Mouse (Mus musculus): Measurements from ENCODE around the gene Trim67. TPM values are rescaled to one million over a fixed set of nuclear protein-coding genes. Genes with fewer than 3 reads are reported as not detected.

Trim67 gene
- polyA plus RNA-seq, 1 experiment, result not detected

DNA sequence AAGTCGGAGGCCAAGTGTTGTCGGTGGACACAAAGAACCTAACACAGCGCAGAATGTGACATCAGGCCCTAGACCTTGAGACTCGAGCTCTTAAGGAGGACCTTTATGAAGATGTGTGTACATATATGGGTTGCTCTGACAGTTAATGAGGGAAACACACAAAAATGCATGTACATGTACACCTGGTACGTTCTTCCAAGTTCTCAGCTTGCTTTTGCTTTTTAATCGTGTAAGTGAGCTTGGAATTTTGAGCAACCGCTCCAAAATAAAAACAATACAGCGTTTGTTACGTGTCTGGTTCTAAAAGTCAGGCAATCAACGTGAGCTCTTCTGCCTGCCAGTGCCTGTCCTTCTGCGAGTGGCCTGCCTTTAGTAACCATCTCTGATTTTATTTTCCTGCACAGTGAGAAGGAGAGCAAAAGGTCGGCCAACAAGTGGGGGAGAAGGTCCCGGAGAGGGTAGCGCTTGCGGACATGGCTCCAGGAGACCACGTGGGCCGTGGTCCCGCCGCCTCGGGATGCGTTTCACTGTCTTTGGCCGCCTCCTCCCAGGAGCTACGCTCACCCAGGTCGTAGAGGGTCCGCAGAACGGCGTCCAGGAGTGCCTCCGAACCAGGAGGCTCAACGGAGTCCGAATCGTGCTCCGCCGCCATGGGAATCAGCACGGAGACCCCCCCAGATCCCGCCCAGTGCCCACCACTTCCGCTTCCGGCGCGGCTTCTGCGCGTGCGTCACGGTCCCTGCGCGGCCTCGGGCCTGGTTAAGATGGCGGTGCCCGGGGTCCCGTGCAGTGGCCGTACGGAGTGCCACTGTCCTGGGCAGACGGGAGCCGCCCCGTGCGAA lies 69.7 kb downstream of the Trim67 start, which contains the start of the genes Gnpat and 2810004N23Rik:
Gene Gnpat (plus strand): TSS at position 713 of the 842 bp plus-strand sequence.
Gene 2810004N23Rik (minus strand): TSS at position 800 of the 842 bp plus-strand sequence.
- Histone ChIP-seq H3K4me1 (ENCODE audit: control insufficient read depth, insufficient read depth, low read length) (peaks cover 4% of the 10 kb centered on the region), H3K4me3 (replicated peaks; ENCODE audit: control insufficient read depth, low read depth, low read length) (peak within 1 kb of the TSS; percentile 99), H3K27ac (ENCODE audit: control insufficient read depth, insufficient read depth, low read depth, low read length, poor library complexity) (peak within 1 kb of the TSS; percentile 91)
- under 1% methylated on average over 55 of the region's 55 CpGs for WGBS
- TF ChIP-seq POLR2A (IDR thresholded peaks at IDR 0.05; ENCODE audit: borderline replicate concordance, control insufficient read depth, low read depth, low read length) (peak; percentile 87; the same call in 1 of the 2 replicates), CTCF (IDR thresholded peaks at IDR 0.05; ENCODE audit: control insufficient read depth, insufficient read depth, low read length) (no peak)

DNA sequence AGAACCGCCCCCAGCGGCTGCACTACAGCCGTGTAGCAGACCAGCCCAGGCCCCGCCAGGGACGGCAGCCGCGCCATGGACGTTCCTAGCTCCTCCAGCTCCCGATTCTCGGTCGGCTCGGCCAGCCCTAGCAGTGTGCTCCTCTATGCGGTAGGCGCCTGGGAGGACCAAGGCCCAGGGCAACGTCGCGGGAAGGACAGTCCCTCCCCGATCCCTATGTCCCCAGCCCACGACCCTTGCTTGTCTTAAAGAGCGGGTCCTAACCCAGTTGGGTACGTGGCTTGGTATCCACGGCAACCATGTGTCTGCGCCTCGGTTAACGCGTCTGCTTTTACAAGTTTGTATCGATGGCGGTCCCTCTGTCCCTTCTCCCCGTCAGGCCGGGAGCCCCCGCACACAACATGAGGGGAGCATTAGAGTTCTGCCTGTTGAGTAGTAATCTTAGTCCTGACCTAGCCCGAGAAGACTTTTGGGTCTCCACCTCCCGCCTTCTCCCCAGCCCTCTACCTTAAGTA lies 70.3 kb downstream of the Trim67 start:
- TF ChIP-seq POLR2A (IDR thresholded peaks at IDR 0.05; ENCODE audit: borderline replicate concordance, control insufficient read depth, low read depth, low read length), result no peak
- TF ChIP-seq CTCF (IDR thresholded peaks at IDR 0.05; ENCODE audit: control insufficient read depth, insufficient read depth, low read length), result no peak
- Histone ChIP-seq H3K4me3 (replicated peaks; ENCODE audit: control insufficient read depth, low read depth, low read length) (peak overlapping the region; percentile 99), H3K4me1 (ENCODE audit: control insufficient read depth, insufficient read depth, low read length) (peaks cover 4% of the 10 kb centered on the region), H3K27ac (ENCODE audit: control insufficient read depth, insufficient read depth, low read depth, low read length, poor library complexity) (peak overlapping the region; percentile 91)
- WGBS, result 1% methylated on average over 33 of the region's 33 CpGs

DNA sequence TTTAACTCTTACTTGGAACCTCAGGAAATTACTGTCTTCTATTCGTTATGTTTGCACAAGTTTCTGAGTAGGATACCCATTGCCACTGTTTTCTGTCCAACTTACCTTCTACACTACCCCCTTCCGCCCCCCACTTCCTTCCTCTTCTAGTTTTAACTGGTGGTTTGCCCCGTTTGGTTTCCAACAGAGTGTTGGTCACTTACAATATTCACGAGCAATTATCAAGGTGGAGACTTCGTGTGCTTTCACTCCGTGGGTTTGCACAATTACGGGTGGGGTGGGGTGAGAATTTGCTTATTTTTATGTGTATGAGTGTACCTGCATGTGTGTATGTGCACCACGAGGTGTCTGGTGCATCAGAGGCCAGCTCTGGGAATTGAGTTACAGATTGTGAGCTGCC lies 70.8 kb downstream of the Trim67 start:
- Histone ChIP-seq H3K4me1 (ENCODE audit: control insufficient read depth, insufficient read depth, low read length) (peaks cover 4% of the 10 kb centered on the region), H3K27ac (ENCODE audit: control insufficient read depth, insufficient read depth, low read depth, low read length, poor library complexity) (no peak overlapping the region; the same call in 1 of the 2 replicates), H3K4me3 (replicated peaks; ENCODE audit: control insufficient read depth, low read depth, low read length) (peak overlapping the region; percentile 99)
- TF ChIP-seq CTCF (IDR thresholded peaks at IDR 0.05; ENCODE audit: control insufficient read depth, insufficient read depth, low read length) (no peak), POLR2A (IDR thresholded peaks at IDR 0.05; ENCODE audit: borderline replicate concordance, control insufficient read depth, low read depth, low read length) (no peak)
- under 1% methylated on average over 8 of the region's 8 CpGs for WGBS

DNA sequence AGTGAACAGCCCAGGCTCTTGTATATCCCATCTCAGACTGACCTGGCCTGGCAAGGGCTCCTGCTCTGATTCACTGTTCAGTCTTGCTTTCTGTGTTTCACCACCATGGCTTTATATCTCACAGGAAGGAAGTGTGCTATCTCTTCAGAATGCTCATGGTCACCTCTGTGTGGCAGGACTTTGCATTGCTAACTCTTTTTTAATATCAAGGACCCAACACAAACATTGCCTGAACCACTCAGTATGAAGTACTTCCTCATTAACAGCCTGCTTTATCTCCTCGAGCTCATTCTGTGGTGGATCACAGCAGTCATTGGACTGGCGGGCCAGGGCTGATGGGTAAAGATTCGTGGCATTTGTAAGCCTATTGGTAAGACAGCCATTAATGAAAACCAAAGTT lies 73.8 kb downstream of the Trim67 start:
- Histone ChIP-seq H3K27ac (ENCODE audit: control insufficient read depth, insufficient read depth, low read depth, low read length, poor library complexity) (no peak overlapping the region), H3K4me3 (replicated peaks; ENCODE audit: control insufficient read depth, low read depth, low read length) (no peak overlapping the region), H3K4me1 (ENCODE audit: control insufficient read depth, insufficient read depth, low read length) (peaks cover 4% of the 10 kb centered on the region)
- TF ChIP-seq POLR2A (IDR thresholded peaks at IDR 0.05; ENCODE audit: borderline replicate concordance, control insufficient read depth, low read depth, low read length), result no peak
- no peak for TF ChIP-seq CTCF (IDR thresholded peaks at IDR 0.05; ENCODE audit: control insufficient read depth, insufficient read depth, low read length)
- 17% methylated on average over 3 of the region's 3 CpGs for WGBS

DNA sequence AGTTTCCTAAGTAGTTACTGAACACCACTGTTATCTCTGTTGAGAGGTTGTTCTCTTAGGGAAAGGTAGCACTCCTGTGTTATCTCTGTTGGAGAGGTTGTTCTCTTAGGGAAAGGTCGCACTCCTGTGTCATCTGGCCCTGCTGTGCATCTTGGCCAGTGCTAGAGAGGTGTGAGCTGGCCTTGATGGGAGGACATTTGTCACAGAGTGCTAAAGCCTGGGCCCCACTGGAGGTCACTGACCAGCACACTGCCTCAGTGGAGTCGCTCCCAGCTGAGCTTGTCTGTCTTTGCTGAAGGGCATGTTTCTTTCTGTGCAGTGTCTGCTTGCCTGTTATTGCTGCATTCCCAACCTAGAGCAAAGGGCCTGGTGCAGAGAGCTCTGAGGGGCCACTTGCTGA lies 74.2 kb downstream of the Trim67 start:
- TF ChIP-seq CTCF (IDR thresholded peaks at IDR 0.05; ENCODE audit: control insufficient read depth, insufficient read depth, low read length), result no peak
- TF ChIP-seq POLR2A (IDR thresholded peaks at IDR 0.05; ENCODE audit: borderline replicate concordance, control insufficient read depth, low read depth, low read length), result no peak
- Histone ChIP-seq H3K4me3 (replicated peaks; ENCODE audit: control insufficient read depth, low read depth, low read length) (no peak overlapping the region), H3K4me1 (ENCODE audit: control insufficient read depth, insufficient read depth, low read length) (peaks cover 4% of the 10 kb centered on the region), H3K27ac (ENCODE audit: control insufficient read depth, insufficient read depth, low read depth, low read length, poor library complexity) (no peak overlapping the region)
- WGBS, result 70% methylated on average over 2 of the region's 2 CpGs

DNA sequence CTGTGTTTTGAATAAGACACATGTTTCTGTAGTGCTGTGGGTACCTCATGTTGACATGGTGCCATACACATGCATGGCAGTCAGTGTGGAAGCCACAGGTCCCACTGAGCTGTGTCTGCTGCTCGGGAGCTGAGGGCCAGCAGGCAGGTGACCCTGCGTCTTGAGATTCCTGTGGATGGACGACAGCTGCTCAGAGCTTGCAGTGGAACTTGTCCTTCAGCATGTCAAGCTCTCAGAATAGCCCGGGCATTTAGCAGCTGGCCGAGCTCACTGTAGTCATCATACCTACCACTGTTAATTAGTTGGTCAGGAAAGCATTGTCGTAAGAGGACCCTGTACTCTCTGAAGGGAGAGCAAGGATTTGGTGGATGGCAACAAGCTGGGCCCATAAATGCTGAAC lies 76.8 kb downstream of the Trim67 start:
- 88% methylated on average over 6 of the region's 6 CpGs for WGBS
- no peak overlapping the region for H3K4me3 ChIP-seq (replicated peaks; ENCODE audit: control insufficient read depth, low read depth, low read length)
- no peak for TF ChIP-seq CTCF (IDR thresholded peaks at IDR 0.05; ENCODE audit: control insufficient read depth, insufficient read depth, low read length)
- H3K4me1 ChIP-seq (ENCODE audit: control insufficient read depth, insufficient read depth, low read length), result peaks cover 3% of the 10 kb centered on the region
- no peak overlapping the region for H3K27ac ChIP-seq (ENCODE audit: control insufficient read depth, insufficient read depth, low read depth, low read length, poor library complexity)

DNA sequence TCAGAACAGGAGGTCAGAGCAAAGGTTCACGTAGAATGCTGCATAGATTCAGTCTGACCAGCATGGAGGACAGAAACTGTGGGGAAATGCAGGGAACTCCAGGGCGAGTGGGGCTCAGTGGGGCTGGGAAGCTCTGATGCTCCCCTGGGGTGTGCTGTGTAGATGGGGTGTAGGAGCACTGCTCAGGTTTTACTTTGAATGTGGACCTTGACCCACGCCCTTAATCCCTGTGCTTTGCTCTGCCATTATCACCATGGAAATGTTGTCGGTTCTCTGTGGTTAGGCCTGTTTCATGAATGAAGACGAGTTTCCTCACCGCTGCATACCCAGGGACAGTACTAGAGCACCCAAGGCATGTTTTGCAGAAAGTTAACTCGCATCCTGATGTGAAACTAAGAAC lies 78.6 kb downstream of the Trim67 start:
- H3K4me3 ChIP-seq (replicated peaks; ENCODE audit: control insufficient read depth, low read depth, low read length), result no peak overlapping the region
- no peak overlapping the region for H3K27ac ChIP-seq (ENCODE audit: control insufficient read depth, insufficient read depth, low read depth, low read length, poor library complexity)
- peaks cover 2% of the 10 kb centered on the region; the same call in 1 of the 2 replicates for H3K4me1 ChIP-seq (ENCODE audit: control insufficient read depth, insufficient read depth, low read length)
- 88% methylated on average over 7 of the region's 7 CpGs for WGBS
- TF ChIP-seq CTCF (IDR thresholded peaks at IDR 0.05; ENCODE audit: control insufficient read depth, insufficient read depth, low read length) (no peak), POLR2A (IDR thresholded peaks at IDR 0.05; ENCODE audit: borderline replicate concordance, control insufficient read depth, low read depth, low read length) (no peak)

DNA sequence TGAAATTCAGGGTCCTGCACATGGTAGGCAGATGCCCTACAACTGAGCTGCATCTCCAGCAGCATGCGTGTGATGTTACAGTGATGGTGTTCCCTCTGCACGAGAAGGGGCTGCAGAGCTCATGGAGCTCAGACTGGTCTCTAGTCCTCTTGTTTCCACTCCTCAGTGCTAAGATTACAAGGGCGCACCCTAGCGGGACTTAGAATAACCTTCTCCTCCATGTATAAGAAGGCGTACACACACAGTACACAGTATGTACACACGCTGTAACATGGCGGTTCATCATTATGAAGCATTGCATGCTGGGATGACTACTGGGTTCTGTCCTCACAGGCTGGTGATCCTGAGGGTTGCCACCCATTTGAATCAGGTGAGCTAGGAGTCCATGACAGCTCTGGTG lies 79.2 kb downstream of the Trim67 start:
- 88% methylated on average over 7 of the region's 7 CpGs for WGBS
- no peak overlapping the region for H3K27ac ChIP-seq (ENCODE audit: control insufficient read depth, insufficient read depth, low read depth, low read length, poor library complexity)
- no peak for TF ChIP-seq POLR2A (IDR thresholded peaks at IDR 0.05; ENCODE audit: borderline replicate concordance, control insufficient read depth, low read depth, low read length)
- TF ChIP-seq CTCF (IDR thresholded peaks at IDR 0.05; ENCODE audit: control insufficient read depth, insufficient read depth, low read length), result no peak
- peaks cover under 1% of the 10 kb centered on the region; the same call in 1 of the 2 replicates for H3K4me1 ChIP-seq (ENCODE audit: control insufficient read depth, insufficient read depth, low read length)
- H3K4me3 ChIP-seq (replicated peaks; ENCODE audit: control insufficient read depth, low read depth, low read length), result no peak overlapping the region
